Mouse (Mus musculus): ENCODE measurements at regions not wholly inside any gene's neighbourhood (a gene's known extent, or its start where the extent isn't known, plus 50 kb on each side); places are given as distances from the start of the nearest gene placed in this dataset.

DNA sequence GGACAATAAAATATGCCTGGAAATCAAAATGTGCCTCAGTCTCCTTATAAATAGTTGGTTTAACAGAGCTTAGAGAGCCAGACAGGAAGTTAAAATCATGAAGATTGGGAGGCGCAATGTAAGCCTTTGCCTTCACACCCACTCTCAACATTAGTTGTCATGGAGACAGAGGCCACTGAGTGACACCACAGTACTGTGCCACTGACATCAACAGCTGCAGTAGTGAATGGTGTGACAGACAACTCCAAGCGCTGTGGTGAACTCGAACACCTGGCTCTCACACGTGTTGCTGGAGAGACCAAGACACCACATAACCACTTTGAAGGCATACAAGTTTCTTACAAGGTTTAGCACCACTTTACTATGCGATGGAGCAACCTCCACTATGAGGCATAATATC lies 172.4 kb downstream of the Ice1 start:
- no peak for DNase-seq (ENCODE audit: low spot score in 2 of 2)

DNA sequence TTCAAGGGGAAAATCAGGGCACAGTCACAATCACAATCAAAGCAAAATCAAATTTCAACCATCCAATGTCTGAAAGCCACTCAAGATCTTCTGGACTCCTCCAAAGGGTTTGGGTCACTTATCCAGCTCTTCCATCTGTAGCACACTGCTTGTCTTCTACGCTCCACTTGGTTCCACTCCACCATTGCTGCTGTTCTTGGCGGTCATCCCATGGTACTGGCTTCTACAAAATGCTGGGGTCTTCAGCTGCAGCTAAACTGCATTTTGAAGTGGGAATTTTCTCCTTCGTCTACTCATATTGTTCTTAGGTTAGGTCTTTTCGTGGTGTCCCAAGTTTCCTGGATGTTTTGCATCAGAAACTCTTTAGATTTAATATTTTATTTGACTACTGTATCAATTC lies 162.7 kb downstream of the Ice1 start:
- DNase-seq (ENCODE audit: low spot score in 2 of 2), result no peak

DNA sequence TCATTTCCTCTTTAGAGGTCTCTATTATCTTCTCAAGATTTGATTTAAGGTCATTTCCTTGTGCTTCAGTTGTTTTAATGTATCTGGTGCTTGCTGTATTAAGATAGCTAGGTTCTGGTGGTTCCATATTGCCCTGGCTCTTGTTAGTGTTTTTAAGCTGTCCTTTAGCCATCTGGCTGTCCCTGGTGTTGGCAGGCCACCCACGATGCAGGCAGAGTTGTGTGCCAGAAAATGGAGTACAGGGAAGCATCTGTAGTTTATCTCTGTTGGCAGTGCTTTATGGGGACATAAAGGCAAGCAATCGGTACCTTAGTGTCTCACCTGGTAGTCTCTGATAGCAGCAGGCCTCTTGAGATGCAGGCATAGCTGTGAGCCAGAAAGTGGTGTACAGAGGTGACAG lies 162.1 kb downstream of the Ice1 start:
- no peak for DNase-seq (ENCODE audit: low spot score in 2 of 2)

DNA sequence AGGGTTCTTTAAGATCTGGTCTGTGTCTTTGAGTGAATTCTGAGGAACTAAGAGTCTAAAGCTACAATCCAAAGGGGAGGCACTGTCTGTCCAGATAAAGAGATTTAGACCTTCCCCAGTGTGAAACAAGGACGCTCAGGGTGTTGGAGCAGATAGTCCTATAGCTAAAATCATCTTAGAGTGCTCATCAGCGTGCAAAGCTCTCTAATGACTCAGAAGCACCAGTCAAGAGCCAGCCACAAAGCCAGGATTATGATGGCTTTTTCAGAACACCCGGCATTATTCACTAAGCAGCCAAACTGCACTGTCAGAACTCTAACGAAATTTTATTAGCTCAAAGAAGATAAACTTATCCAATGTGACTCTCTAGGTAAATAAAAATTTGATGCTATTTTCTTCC lies 138.1 kb downstream of the Ice1 start:
- no peak for DNase-seq (ENCODE audit: low spot score in 2 of 2)
